Mouse (Mus musculus): ENCODE measurements around the gene Fam172a.

DNA sequence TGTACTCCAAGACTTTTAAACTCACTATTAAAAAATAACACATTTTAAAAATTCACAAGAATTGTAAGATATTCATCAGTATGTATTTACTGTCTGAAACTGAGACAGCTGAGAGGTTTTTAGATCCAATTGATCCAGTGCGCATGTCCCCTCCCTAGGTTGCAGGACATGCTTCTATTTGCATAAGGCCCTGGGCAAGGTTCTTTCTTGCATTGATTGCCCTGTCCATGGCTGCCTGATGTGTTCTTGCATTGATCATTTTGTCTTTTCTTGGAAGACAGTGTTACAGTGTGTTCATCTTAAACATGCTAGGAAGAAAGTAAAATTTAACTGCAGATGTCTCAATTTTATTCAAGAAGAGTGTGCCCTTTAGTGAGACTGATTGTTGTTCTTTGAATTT, 275.3 kb downstream of the Fam172a start:
- no peak for TF ChIP-seq POLR2A (IDR thresholded peaks at IDR 0.05; ENCODE audit: borderline replicate concordance, insufficient read depth, low read length)
- TF ChIP-seq CTCF (IDR thresholded peaks at IDR 0.05; ENCODE audit: borderline replicate concordance, insufficient read depth, low read depth, low read length), result no peak

Data from cerebellum, adult 2 months (tissue).